Mouse (Mus musculus) G1E (cell line): Measurements from ENCODE around the gene Arglu1.

Experiments
- CTCF ChIP-seq: IDR thresholded peaks from 2 replicates; pipeline ENCODE4 v1.5.1; 2012; ENCODE audit warnings: low read depth, low read length, inconsistent platforms, mixed read lengths
- GATA1 ChIP-seq: IDR thresholded peaks from 2 replicates; pipeline ENCODE4 v1.6.1; 2012; ENCODE audit warnings: borderline replicate concordance, low read length, inconsistent platforms, mixed read lengths
- TAL1 ChIP-seq: conservative IDR thresholded peaks from 2 replicates; pipeline ENCODE4 v1.6.1; 2012; ENCODE audit warnings: low read depth, low read length, inconsistent platforms, mixed read lengths

GRCm38 (mm10) chr8:8659503-8660306 is 30.6 kb downstream of the Arglu1 start:
- TF ChIP-seq CTCF = no peak
- no peak for TF ChIP-seq TAL1
- TF ChIP-seq GATA1 = no peak
